ENCODE assay signal across 9 mouse cellular contexts in the genomic region with DNA sequence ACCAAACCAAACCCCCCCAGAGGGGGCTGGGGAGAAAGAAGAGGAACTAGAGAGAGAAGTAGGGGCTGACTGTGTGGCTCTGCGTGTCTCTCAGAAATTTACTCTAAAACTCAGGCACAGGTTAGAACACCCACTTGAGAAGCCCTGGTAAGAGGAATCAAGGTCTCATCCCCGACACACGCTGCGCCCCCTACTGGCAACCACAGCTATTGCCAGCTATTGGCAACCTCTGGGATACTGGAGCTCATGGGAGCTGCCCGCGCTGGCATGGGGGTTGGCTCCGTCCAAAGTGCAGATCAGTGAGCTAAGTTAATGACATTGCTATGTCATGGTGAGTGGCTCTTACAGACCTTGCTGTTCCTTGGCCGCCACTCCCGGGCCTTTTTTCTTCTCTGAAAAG. TPM values are rescaled to one million over a fixed set of nuclear protein-coding genes. Genes with fewer than 3 reads are reported as not detected.
DNase-seq lines count a peak whose midpoint lies in the region; ATAC-seq and TF ChIP-seq lines count a peak whose summit lies in the region.
"Had no signal": no experiment of that assay in that cellular context is flagged by ENCODE, and none has a peak within 500 bp of the region (broad histone marks: within the 10 kb centered on the region; RNA-seq: fewer than 3 reads in every experiment).

No protein-coding gene starts in this region.

- peaks cover 17 to 22% of the 10 kb centered on the region in 2 experiments for H3K4me1 ChIP-seq in CH12.LX (ENCODE audit: control insufficient read depth in 1 of 2, insufficient read depth in 2 of 2)
- H3K4me1 ChIP-seq in neural tube, embryonic 11.5 days (ENCODE audit: control insufficient read depth, insufficient read depth, low read length) = no peaks in the 10 kb centered on the region
- peaks cover 12% of the 10 kb centered on the region for H3K4me1 ChIP-seq in thymus, adult 2 months (replicated peaks; ENCODE audit: control insufficient read depth, insufficient read depth, low read length)

- dilution Hi-C loops in CH12.LX (cut with MboI; ENCODE audit: extremely low pct_ligation_motif_present, extremely low pct_unique_long_range_greater_than_20kb, low sequenced_read_pairs) = no loop called here

- H3K36me3 ChIP-seq in CH12.LX (replicated peaks in 1 of 2; ENCODE audit: control insufficient read depth in 1 of 2, insufficient read depth in 1 of 2, low read length in 1 of 2) = peaks cover 51 to 87% of the 10 kb centered on the region in 2 experiments
- no peaks in the 10 kb centered on the region for H3K36me3 ChIP-seq in neural tube, embryonic 11.5 days (ENCODE audit: control insufficient read depth, insufficient read depth, low read length)
- peaks cover 3% of the 10 kb centered on the region; the same call in 1 of the 2 replicates for H3K36me3 ChIP-seq in thymus, adult 2 months (ENCODE audit: control insufficient read depth, insufficient read depth, low read length)
- H3K36me3 ChIP-seq: limb, embryonic 13.5 days had no signal

- 31% methylated on average over 9 of the region's 9 CpGs for WGBS in neural tube, embryonic 11.5 days
- WGBS in thymus, adult 2 months = 42% methylated on average over 9 of the region's 9 CpGs

- ATAC-seq in neural tube, embryonic 11.5 days (ENCODE audit: insufficient read depth, low FRiP score, low TSS enrichment) = no peak

- TF ChIP-seq POLR2A in CH12.LX (IDR thresholded peaks at IDR 0.05; ENCODE audit: low read depth, low read length) = no peak
- no peak for TF ChIP-seq POLR2A in thymus, adult 2 months (IDR thresholded peaks at IDR 0.05; ENCODE audit: control insufficient read depth, extremely low read depth, insufficient read depth, low read length, poor library complexity)

- no peak overlapping the region for H3K27ac ChIP-seq in CH12.LX (ENCODE audit: insufficient read depth, low read depth)
- H3K27ac ChIP-seq in neural tube, embryonic 11.5 days (ENCODE audit: low read depth, low read length) = no peak overlapping the region
- H3K27ac ChIP-seq in thymus, adult 2 months (ENCODE audit: control insufficient read depth, insufficient read depth, low read length) = no peak overlapping the region
- H3K27ac ChIP-seq: limb, embryonic 13.5 days had no signal

- no peak overlapping the region for H3K4me2 ChIP-seq in CH12.LX (ENCODE audit: insufficient read depth, low read depth, poor library complexity, severe bottlenecking)
- H3K4me2 ChIP-seq in neural tube, embryonic 11.5 days (ENCODE audit: low read depth) = no peak overlapping the region
- H3K4me2 ChIP-seq: limb, embryonic 13.5 days had no signal

- peaks cover 78% of the 10 kb centered on the region for H3K79me2 ChIP-seq in CH12.LX (replicated peaks; ENCODE audit: control insufficient read depth, extremely low read depth, insufficient read depth, poor library complexity, severe bottlenecking)

- peak; percentile 25 to 65; a peak in 3 of 4 replicates for TF ChIP-seq CTCF in CH12.LX (conservative IDR thresholded peaks at IDR 0.05 in 1 of 2, IDR thresholded peaks at IDR 0.05 in 1 of 2; ENCODE audit: low read depth in 2 of 2, low read length in 2 of 2)
- peak; percentile 71; the same call in 1 of the 2 replicates for TF ChIP-seq CTCF in thymus, adult 2 months (IDR thresholded peaks at IDR 0.05; ENCODE audit: borderline replicate concordance, control insufficient read depth, extremely low read depth, insufficient read depth, low read length, poor library complexity)

- no peak overlapping the region for H3K9ac ChIP-seq in CH12.LX (ENCODE audit: insufficient read depth, low read depth)
- H3K9ac ChIP-seq in neural tube, embryonic 11.5 days (ENCODE audit: low read length) = no peak overlapping the region
- H3K9ac ChIP-seq: limb, embryonic 13.5 days had no signal

- H3K27me3 ChIP-seq in CH12.LX (replicated peaks) = no peaks in the 10 kb centered on the region
- H3K27me3 ChIP-seq in neural tube, embryonic 11.5 days (ENCODE audit: control insufficient read depth, insufficient read depth, low read length) = no peaks in the 10 kb centered on the region
- H3K27me3 ChIP-seq in thymus, adult 2 months (ENCODE audit: control insufficient read depth, insufficient read depth, low read length) = no peaks in the 10 kb centered on the region
- H3K27me3 ChIP-seq: limb, embryonic 13.5 days had no signal

- H3K9me3 ChIP-seq in CH12.LX (replicated peaks; ENCODE audit: low read length) = peaks cover 8% of the 10 kb centered on the region
- no peaks in the 10 kb centered on the region for H3K9me3 ChIP-seq in neural tube, embryonic 11.5 days (ENCODE audit: control insufficient read depth, low read length)
- H3K9me3 ChIP-seq: limb, embryonic 13.5 days had no signal

- peak; percentile 2 for DNase-seq in gastrocnemius, adult 18-20 months (ENCODE audit: low spot score)
- no peak for DNase-seq in gastrocnemius, postnatal 25 days
- peak; percentile 56 for DNase-seq in CH12.LX (ENCODE audit: extremely low read depth)
- DNase-seq in c-Kit-positive CD71-positive TER-119-positive erythroid progenitor cells, embryonic 14.5 days (ENCODE audit: low spot score) = peak; percentile 5
- peak; percentile 30 to 43 for DNase-seq in heart, postnatal 14 days
- DNase-seq in left cerebral cortex, postnatal 10 days (ENCODE audit: extremely low spot score in 1 of 2, low spot score in 2 of 2) = peak; percentile 31 to 63
- DNase-seq in neural tube, embryonic 11.5 days (ENCODE audit: low spot score) = peak; percentile 60
- DNase-seq in thymus, adult 2 months = peak; percentile 69

- no peak for TF ChIP-seq EP300 in CH12.LX (IDR thresholded peaks at IDR 0.05; ENCODE audit: low read length)

- intact Hi-C loops in heart, postnatal 14 days (cut with DNase I) = no loop called here
- intact Hi-C loops in left cerebral cortex, postnatal 10 days (cut with DNase I) = no loop called here

- H3K4me3 ChIP-seq in CH12.LX (replicated peaks in 1 of 3; ENCODE audit: low read depth in 2 of 3, low read length in 2 of 3, poor library complexity in 1 of 3) = no peak overlapping the region
- H3K4me3 ChIP-seq in neural tube, embryonic 11.5 days (ENCODE audit: low read depth, low read length) = no peak overlapping the region
- no peak overlapping the region for H3K4me3 ChIP-seq in thymus, adult 2 months (ENCODE audit: control insufficient read depth, insufficient read depth, low read length)
- H3K4me3 ChIP-seq: limb, embryonic 13.5 days had no signal

- TF ChIP-seq RAD21 in CH12.LX (IDR thresholded peaks at IDR 0.05; ENCODE audit: low read depth, low read length) = peak; percentile 47

- in situ Hi-C loops in CH12.LX (cut with MboI; ENCODE audit: low pct_ligation_motif_present, low pct_unique_long_range_greater_than_20kb, low sequenced_read_pairs) = no loop called here

TF ChIP-seq in CH12.LX, 34 proteins besides CTCF, POLR2A, EP300 and RAD21:
- TF ChIP-seq SMC3 (IDR thresholded peaks at IDR 0.05; ENCODE audit: low read depth, low read length) (peak; percentile 60), POLR2AphosphoS2 (IDR thresholded peaks at IDR 0.05; ENCODE audit: low read depth, low read length) (no peak), MYC (IDR thresholded peaks at IDR 0.05; ENCODE audit: low read depth, low read length) (no peak)
TF ChIP-seq in CH12.LX: peak in this region for 1.

RNA-seq across cellular contexts. Expression of a gene that starts 37.4 kb away (rescaled TPM):
- total RNA-seq in gastrocnemius, adult 18-20 months (2021) = under 1 TPM; 0.43 to 0.55 TPM
- under 1 TPM; 0.16 to 0.31 TPM for total RNA-seq in gastrocnemius, postnatal 25 days (2021)
- total RNA-seq in CH12.LX (2012; rRNA removed) = 25.0 and 31.9 TPM in 2 replicates
- 12.0 and 16.1 TPM in 2 replicates for total RNA-seq in CH12.LX (2014; rRNA removed)
- polyA plus RNA-seq in CH12.LX (2012; ENCODE audit: insufficient read length, low read depth) = 81.6 and 84.6 TPM in 2 replicates
- 1 to 10 TPM in 1 of 2 experiments, under 1 TPM in 1; 0.41 to 2.0 TPM for total RNA-seq in heart, postnatal 14 days (2021)
- total RNA-seq in left cerebral cortex, postnatal 10 days (2021) = under 1 TPM; 0.18 to 0.41 TPM
- polyA plus RNA-seq in neural tube, embryonic 11.5 days (2014; fragmentation: Nextera tagmentation; extraction: Ambion mirVana) = 0.09 and 0.32 TPM in 2 replicates
- polyA plus RNA-seq in thymus, adult 2 months (2012; rRNA removed) = 51.2 and 56.1 TPM in 2 replicates

Comparison
In these comparisons a context has a peak if more than half of its experiments do, and no peak if none do; other contexts are left out.
1. RNA of a gene that starts 37.4 kb away (total RNA-seq): 12.0 to 31.9 TPM in CH12.LX; 0.41 to 2.0 TPM in heart, postnatal 14 days, 0.43 to 0.55 TPM in gastrocnemius, adult 18-20 months, 0.18 to 0.41 TPM in left cerebral cortex, postnatal 10 days and 0.16 to 0.31 TPM in gastrocnemius, postnatal 25 days; every median in the first group is over 4 times any median in the second.